Mouse (Mus musculus): ENCODE measurements around the gene Aff1. TPM values are rescaled to one million over a fixed set of nuclear protein-coding genes. Genes with fewer than 3 reads are reported as not detected.
A peak's percentile ranks its signal among the peaks of the same experiment; 100 is the strongest.

The Aff1 gene
- polyA plus RNA-seq, 1 experiment from 2014 or later: 2.3 TPM

- Histone ChIP-seq H3K27ac (replicated peaks) (no peak overlapping the region), H3K36me3 (no peaks in the 10 kb centered on the region), H3K27me3 (no peaks in the 10 kb centered on the region), H3K4me2 (no peak overlapping the region), H3K4me3 (no peak overlapping the region), H3K9ac (no peak overlapping the region), H3K9me3 (no peaks in the 10 kb centered on the region), H3K4me1 (replicated peaks) (no peaks in the 10 kb centered on the region)
- ATAC-seq (ENCODE audit: low read depth): no peak
- 82% methylated on average over 6 of the region's 6 CpGs for WGBS
Measured at GRCm38 (mm10) chr5:103744531-103744930, 52.4 kb downstream of the Aff1 start.

GRCm38 (mm10) chr5:103745635-103746034 lies 53.5 kb downstream of the Aff1 start:
- H3K4me2 ChIP-seq: no peak overlapping the region
- H3K4me3 ChIP-seq: no peak overlapping the region
- H3K9me3 ChIP-seq: no peaks in the 10 kb centered on the region
- no peak overlapping the region for H3K27ac ChIP-seq (replicated peaks)
- H3K4me1 ChIP-seq (replicated peaks): no peaks in the 10 kb centered on the region
- no peak overlapping the region for H3K9ac ChIP-seq
- H3K36me3 ChIP-seq: no peaks in the 10 kb centered on the region
- no peak for ATAC-seq (ENCODE audit: low read depth)
- no peaks in the 10 kb centered on the region for H3K27me3 ChIP-seq
- 91% methylated on average over 1 of the region's 1 CpGs for WGBS

- no peak overlapping the region for H3K4me2 ChIP-seq
- H3K4me1 ChIP-seq (replicated peaks): no peaks in the 10 kb centered on the region
- H3K4me3 ChIP-seq: no peak overlapping the region
- H3K27me3 ChIP-seq: no peaks in the 10 kb centered on the region; the same call in 1 of the 2 replicates
- no peak for ATAC-seq (ENCODE audit: low read depth)
- no peak overlapping the region for H3K9ac ChIP-seq
- H3K9me3 ChIP-seq: no peaks in the 10 kb centered on the region
- H3K27ac ChIP-seq (replicated peaks): no peak overlapping the region
- H3K36me3 ChIP-seq: no peaks in the 10 kb centered on the region
- WGBS: 95% methylated on average over 3 of the region's 3 CpGs
Measured at GRCm38 (mm10) chr5:103746561-103747085, 54.4 kb downstream of the Aff1 start.

GRCm38 (mm10) chr5:103747098-103747497 lies 54.9 kb downstream of the Aff1 start:
- no peak overlapping the region for H3K27ac ChIP-seq (replicated peaks)
- no peaks in the 10 kb centered on the region for H3K36me3 ChIP-seq
- WGBS: 89% methylated on average over 2 of the region's 2 CpGs
- no peak overlapping the region for H3K4me3 ChIP-seq
- peaks cover under 1% of the 10 kb centered on the region; the same call in 1 of the 2 replicates for H3K27me3 ChIP-seq
- H3K9me3 ChIP-seq: no peaks in the 10 kb centered on the region
- no peak overlapping the region for H3K9ac ChIP-seq
- no peak overlapping the region for H3K4me2 ChIP-seq
- ATAC-seq (ENCODE audit: low read depth): no peak
- H3K4me1 ChIP-seq (replicated peaks): no peaks in the 10 kb centered on the region

- no peak for ATAC-seq (ENCODE audit: low read depth)
- Histone ChIP-seq H3K9me3 (no peaks in the 10 kb centered on the region), H3K36me3 (no peaks in the 10 kb centered on the region), H3K4me3 (no peak overlapping the region), H3K27ac (replicated peaks) (no peak overlapping the region), H3K4me1 (replicated peaks) (peaks cover 10% of the 10 kb centered on the region), H3K4me2 (no peak overlapping the region), H3K9ac (no peak overlapping the region), H3K27me3 (peaks cover 4% of the 10 kb centered on the region; the same call in 1 of the 2 replicates)
Measured at GRCm38 (mm10) chr5:103748343-103748742, 56.2 kb downstream of the Aff1 start.

GRCm38 (mm10) chr5:103749465-103750285 lies 57.5 kb downstream of the Aff1 start:
- peaks cover 13% of the 10 kb centered on the region for H3K4me1 ChIP-seq (replicated peaks)
- no peaks in the 10 kb centered on the region for H3K9me3 ChIP-seq
- no peaks in the 10 kb centered on the region for H3K36me3 ChIP-seq
- peaks cover 4% of the 10 kb centered on the region; the same call in 1 of the 2 replicates for H3K27me3 ChIP-seq
- no peak overlapping the region for H3K4me3 ChIP-seq
- H3K9ac ChIP-seq: no peak overlapping the region
- no peak for ATAC-seq (ENCODE audit: low read depth)
- 53% methylated on average over 7 of the region's 7 CpGs for WGBS
- no peak overlapping the region for H3K4me2 ChIP-seq
- no peak overlapping the region for H3K27ac ChIP-seq (replicated peaks)

GRCm38 (mm10) chr5:103752665-103753510 lies 60.7 kb downstream of the Aff1 start:
- peak overlapping the region; percentile 87 for H3K27ac ChIP-seq (replicated peaks)
- ATAC-seq (ENCODE audit: low read depth): no peak

GRCm38 (mm10) chr5:103753511-103754329 lies 61.5 kb downstream of the Aff1 start:
- Histone ChIP-seq H3K4me1 (replicated peaks) (peaks cover 16% of the 10 kb centered on the region), H3K27ac (replicated peaks) (peak overlapping the region; percentile 87), H3K9me3 (no peaks in the 10 kb centered on the region), H3K4me3 (peak overlapping the region; percentile 71), H3K36me3 (no peaks in the 10 kb centered on the region), H3K27me3 (peaks cover 10% of the 10 kb centered on the region; the same call in 1 of the 2 replicates), H3K9ac (peak overlapping the region; percentile 80), H3K4me2 (peak overlapping the region; percentile 71)
- WGBS: under 1% methylated on average over 86 of the region's 86 CpGs
- peak; percentile 94 for ATAC-seq (ENCODE audit: low read depth)

More at GRCm38 (mm10) chr5:103752665-103753510, 60.7 kb downstream of the Aff1 start:
- Histone ChIP-seq H3K9ac (peak overlapping the region; percentile 80), H3K27me3 (peaks cover 7% of the 10 kb centered on the region; the same call in 1 of the 2 replicates), H3K4me1 (replicated peaks) (peaks cover 16% of the 10 kb centered on the region), H3K4me3 (peak overlapping the region; percentile 71), H3K36me3 (no peaks in the 10 kb centered on the region), H3K9me3 (no peaks in the 10 kb centered on the region), H3K4me2 (peak overlapping the region; percentile 71)
- WGBS: 5% methylated on average over 23 of the region's 23 CpGs

GRCm38 (mm10) chr5:103754330-103755134 lies 62.4 kb downstream of the Aff1 start:
- peak overlapping the region; percentile 80 for H3K9ac ChIP-seq
- H3K4me3 ChIP-seq: peak overlapping the region; percentile 71
- peak overlapping the region; percentile 71 for H3K4me2 ChIP-seq
- WGBS: 3% methylated on average over 41 of the region's 42 CpGs
- H3K4me1 ChIP-seq (replicated peaks): peaks cover 16% of the 10 kb centered on the region
- H3K9me3 ChIP-seq: no peaks in the 10 kb centered on the region
- ATAC-seq (ENCODE audit: low read depth): 0 out of 2 replicates have a peak, but pooled peaks have one; percentile 68
- H3K27me3 ChIP-seq: peaks cover 10% of the 10 kb centered on the region; the same call in 1 of the 2 replicates
- H3K27ac ChIP-seq (replicated peaks): peak overlapping the region; percentile 87
- no peaks in the 10 kb centered on the region for H3K36me3 ChIP-seq

GRCm38 (mm10) chr5:103755135-103755487 lies 62.9 kb downstream of the Aff1 start:
- no peak for ATAC-seq (ENCODE audit: low read depth)
- Histone ChIP-seq H3K27ac (replicated peaks) (no peak overlapping the region), H3K27me3 (peaks cover 10% of the 10 kb centered on the region; the same call in 1 of the 2 replicates), H3K9me3 (no peaks in the 10 kb centered on the region), H3K4me3 (peak overlapping the region; percentile 71), H3K36me3 (no peaks in the 10 kb centered on the region), H3K4me1 (replicated peaks) (peaks cover 22% of the 10 kb centered on the region), H3K4me2 (peak overlapping the region; percentile 71), H3K9ac (0 out of 2 replicates have a peak overlapping the region, but pooled peaks have one; percentile 80)
- 58% methylated on average over 3 of the region's 3 CpGs for WGBS
